Mouse (Mus musculus) cortical plate, adult 2 months (tissue): ENCODE results near the gene Klhl25.

Experiments
- CTCF ChIP-seq: fragments of 200-500 bp; IDR thresholded peaks from 2 replicates; pipeline ENCODE4 v1.5.1; 2011; ENCODE audit warnings: mild to moderate bottlenecking, control low read depth, low read length; ENCODE audit not compliant: insufficient read depth; ENCODE audit errors: extremely low read depth
- POLR2A ChIP-seq: fragments of 200-500 bp; IDR thresholded peaks from 2 replicates; pipeline ENCODE4 v1.6.1; 2011; ENCODE audit warnings: mild to moderate bottlenecking, low read length, control low read depth; ENCODE audit not compliant: insufficient read depth; ENCODE audit errors: extremely low read depth

- TF ChIP-seq CTCF, result no peak
- no peak for TF ChIP-seq POLR2A
Measured at GRCm38 (mm10) chr7:75801621-75802358, 46.3 kb upstream of the Klhl25 start.
